Mouse (Mus musculus) fibroblast of lung, adult 2 months (primary cell): Measurements from ENCODE around the gene Nucks1.

Experiments used
- DNase-seq: peaks from one replicate; pipeline ENCODE4 v3.0.0-alpha.2; 2011; ENCODE audit warnings: low read depth

Nucks1 gene

DNA sequence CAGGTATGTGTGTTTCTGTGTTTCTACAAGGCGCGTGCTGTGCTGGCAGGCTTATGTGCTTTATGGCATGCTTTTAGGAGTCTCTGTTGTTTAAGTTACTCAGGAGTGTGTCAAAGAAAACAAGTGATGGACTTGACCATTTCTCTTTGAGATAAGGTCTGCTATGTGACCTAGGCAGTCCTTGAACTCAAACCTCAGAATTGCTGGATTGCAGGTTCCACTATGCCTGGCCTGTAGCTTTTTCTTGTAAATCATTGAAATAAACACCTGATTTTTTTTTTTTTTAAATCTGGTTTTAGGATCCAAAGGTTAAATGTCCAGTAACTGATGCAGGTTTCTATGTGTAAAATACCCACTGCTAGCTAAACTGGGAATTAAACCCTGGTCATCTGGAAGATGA is 8.7 kb downstream of the Nucks1 start:
- DNase-seq, result no peak

DNA sequence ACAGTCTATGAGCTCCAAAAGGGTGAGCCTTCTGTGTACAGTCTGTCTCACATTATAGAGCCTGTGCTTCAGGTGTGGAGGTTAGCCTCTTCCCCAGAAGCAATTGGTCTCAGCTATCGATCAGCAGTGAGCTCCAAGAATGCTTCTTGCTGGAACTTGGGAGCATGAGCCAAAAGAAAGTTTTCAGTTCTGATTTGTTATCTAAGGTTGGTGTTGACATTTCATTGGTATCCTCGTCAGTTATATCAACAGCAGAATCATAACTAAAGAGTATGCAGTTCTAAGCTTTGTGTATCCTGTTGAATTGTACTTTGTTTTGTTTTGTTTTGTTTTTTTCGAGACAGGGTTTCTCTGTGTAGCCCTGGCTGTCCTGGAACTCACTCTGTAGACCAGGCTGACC is 11.8 kb downstream of the Nucks1 start:
- no peak for DNase-seq

DNA sequence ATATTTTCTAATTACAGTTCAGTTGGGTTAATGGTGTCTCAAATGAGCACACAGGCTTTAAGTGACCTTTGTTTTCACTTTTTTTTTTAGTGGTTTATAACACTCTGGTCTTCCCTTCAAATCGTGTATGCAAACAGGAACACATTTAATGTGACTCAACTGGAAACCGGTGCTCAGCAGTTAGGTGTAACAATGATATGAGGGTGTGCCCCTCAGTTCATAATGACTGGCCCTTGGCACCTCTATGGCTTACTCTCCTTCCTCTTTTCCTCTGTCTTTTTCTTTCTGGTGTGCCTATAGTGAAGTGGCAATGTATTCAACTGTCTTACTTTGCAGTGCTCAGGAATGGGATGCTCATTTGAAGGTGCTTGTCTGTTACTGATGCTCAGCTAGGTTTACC is 23.1 kb downstream of the Nucks1 start:
- no peak for DNase-seq

DNA sequence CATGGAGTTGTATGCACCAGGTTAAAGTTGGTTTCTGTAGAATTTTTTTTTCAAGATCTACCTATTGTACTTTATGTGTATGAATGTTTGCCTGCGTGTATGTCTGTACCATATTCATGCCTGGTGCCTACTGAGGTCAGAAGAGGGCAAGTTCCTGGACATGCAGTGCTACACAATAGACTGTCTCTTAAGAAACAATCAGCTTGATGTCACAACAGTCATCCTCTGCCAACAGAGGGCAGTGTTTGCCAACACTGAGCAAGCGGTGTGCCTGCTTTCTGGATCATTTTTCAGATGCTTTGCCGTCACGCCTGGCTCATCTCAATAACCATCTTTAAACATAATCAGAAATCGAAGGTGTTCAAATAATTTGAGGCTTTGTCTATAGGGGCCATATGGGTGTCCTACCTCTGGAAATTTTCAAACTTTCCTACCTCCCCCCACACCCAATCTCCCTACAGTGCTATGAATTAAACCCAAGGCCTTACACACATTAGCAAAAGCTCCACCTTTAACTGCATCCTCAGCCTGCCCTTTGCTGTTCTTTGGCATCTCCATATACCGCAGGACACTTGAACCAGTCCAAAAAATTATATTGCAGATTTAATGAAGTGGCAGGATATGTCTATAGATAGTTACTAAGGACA is 27.4 kb downstream of the Nucks1 start:
- DNase-seq, result peak; percentile 27

DNA sequence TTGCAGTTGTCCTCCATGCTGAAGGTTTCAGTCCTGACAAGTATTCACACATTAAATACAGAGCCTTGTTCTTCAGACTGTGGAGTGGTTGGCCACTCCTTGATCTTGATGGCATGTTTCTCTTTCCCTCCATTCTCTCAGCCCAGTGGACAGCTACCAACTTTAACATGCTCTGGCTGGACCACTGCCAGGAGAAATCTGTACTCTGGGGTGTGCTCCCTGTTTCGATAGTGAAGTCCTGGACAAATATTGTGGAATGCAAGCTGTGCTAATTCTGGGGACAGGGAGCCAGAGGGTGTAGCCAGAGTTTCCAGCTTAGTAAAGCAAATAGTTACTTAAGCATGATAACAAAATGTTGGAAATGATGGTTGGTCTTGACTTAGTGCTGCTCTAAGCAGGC is 28.5 kb downstream of the Nucks1 start:
- no peak for DNase-seq

DNA sequence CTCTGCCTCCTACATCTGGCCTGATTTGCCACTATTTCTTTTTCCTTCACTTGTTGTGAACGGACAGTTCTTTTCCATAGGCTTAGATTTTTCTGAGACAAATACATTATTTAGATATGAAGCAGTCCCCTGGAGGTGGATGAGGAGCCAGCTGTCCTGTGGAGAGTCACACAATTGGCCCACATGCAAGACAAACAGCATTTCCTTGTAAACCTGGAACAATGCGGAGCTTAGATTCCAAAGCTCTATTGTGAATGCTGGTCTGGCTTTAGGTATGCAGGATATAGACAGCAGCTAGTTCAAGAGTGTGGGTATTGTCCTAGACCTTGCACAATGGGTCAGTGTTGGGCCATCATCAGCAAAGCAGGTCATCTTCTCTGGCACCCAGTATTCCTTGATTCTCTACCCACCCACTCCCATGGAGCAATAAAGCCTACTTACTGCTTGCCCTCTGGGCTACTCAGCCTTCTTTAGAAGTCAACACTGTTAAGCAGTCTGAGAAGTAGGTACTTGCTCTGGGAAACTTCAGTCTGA is 30.4 kb downstream of the Nucks1 start:
- no peak for DNase-seq

DNA sequence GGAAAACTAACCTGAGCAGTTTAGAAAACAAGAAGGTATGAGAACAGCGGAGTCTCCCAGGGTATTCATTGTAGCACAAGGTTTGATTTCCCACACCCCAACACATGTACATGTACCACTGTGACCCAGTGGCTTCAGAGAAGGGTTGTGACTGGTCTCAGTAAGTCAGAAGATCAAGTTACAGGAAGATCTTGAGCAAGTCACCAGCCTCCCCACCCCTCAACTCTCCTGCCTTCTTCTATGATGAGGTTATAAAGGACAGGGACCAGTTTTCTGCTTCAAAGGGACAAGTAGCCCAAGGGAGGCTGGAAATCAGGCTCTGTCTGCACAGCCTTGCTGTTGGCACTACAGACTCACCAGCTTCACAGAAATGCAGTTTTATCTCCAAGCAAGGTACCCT is 31.2 kb downstream of the Nucks1 start:
- no peak for DNase-seq

DNA sequence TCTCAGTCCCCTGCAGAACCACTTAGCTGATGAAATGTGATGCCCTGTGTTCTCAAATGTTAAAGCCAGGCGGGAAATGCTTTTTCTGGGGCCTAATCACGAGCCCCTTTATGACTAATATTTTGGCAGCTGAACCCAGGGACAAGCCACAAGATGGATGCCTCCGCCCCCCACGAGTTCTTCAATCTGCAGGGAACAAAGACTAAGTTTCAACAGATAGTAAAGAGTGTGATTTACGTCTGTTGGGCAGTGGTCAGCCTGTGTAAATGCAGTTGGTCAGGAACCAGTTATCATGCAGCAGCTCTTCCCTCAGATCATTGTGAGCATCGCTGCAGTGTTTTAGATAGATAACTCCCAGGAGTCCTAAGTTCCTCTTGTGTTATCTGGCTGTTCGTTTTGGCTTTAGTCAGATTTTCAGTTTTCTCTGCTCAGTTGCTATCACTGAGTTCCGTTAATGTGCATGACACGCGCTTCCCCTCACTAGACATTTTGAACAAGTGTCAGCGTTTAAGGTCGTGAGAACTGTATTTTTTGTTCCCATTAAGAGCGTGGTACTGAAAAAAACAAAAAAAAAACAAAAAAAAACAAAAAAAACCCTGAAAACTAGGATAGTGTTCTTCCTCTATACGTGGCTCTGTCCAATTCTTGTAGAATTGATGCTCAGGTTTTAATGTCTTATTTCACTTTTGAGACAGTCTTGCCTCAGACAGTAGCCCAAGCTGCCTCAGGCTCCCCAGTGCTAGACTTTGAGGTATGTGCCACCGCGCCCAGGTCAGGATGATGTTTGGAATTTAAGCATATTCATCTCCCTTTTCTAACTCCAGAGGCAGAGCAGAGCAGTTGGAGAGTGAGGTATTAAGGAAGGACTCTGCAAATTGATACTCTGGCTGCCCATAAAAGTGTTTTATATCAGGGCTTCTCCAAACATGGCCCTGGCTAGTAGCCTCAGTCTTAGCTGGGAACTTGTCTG is 32.6 kb downstream of the Nucks1 start:
- peak; percentile 29 for DNase-seq

DNA sequence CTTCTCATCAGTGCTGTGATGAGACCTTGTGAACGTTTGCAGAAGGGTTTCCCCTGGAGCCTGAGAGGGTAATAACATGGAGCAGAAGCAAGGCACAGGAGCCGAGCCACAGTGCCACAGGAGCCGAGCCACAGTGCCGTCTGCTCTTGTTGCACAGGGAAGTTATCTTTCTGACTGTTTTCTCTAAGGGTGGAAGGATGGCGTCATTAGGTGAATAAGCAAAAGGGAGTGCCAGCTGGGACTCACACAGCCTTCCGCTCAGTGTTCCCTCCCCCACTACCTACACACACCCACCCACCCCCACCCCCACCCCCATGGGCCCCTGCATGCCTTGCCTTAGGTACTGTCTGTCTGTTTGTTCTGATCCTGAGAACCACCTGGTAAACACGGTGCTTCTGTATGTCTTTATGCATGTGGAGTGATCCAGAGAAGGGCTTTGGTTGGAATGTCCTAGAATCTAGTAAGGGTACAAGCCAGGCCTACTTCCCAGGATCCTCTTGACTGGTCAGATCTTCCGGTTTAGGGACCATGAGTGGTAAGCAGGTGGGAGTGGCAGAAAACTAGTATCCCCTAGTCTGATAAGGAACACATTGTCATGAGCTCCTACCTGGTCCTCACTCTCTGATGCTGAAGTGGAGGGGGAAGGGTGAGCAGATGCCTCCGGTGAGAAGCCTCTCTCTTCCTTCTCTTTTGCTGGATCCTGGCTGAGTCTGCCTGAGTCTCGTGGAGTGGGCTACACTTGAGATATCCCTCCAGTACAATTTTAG is 35.5 kb downstream of the Nucks1 start:
- DNase-seq, result no peak

DNA sequence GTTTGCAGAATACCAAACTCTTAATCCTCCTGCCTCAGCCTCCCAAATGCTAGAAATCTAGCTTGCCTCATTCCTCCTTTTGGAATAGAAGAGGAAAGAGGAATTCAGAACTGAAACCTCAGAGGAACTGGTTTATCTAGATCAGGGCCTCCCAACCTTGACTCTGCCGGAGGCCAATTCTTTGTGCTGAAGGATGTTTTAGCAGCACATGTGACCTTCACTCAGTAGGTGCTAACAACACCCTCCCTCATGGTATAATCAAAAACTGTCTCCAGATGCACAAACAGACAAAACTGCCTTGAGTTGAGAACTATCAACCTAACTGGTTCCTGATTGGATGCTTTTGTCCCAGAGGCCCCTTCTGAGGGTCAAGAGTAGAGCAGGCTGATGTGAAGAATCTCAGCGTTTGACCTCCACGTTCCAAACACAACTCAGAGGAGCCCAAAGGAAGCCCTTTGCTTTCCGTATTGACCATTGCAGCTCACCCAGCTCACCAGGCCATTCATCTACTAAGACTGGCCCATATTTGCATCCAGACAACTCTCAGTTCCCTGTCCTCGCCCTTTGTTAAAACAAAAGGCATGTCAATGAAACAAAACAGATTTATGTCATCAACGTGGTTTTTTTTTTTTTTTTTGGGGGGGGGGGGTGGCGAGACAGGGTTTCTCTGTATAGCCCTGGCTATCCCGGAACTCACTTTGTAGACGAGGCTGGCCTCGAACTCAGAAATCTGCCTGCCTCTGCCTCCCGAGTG is 36.3 kb downstream of the Nucks1 start:
- DNase-seq, result no peak

DNA sequence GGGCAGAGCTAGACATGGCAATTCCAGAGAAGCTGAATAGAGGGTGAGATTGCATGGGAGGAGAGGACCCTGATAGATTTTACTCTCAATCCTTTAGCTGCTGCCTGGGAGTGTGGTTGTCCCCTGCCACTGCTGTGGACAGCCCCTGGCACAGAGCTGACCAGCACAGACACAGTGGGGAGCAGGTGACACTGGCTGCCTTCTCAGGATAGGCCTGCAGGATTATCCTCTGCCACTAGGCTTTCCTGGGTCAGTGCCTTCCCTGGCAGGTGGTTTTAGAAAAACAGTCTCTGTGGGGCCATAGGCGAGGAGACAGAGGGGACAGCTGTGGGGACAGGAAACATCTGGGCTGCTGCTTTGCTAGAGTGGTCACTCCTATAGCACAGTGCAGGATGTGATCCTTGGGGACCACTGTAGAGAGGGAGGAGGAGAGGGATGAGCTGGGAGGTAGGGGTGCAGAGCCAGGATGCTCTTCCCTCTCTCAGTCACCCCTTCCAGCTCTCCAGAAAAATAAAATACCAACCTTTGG is 37.7 kb downstream of the Nucks1 start:
- DNase-seq, result no peak

DNA sequence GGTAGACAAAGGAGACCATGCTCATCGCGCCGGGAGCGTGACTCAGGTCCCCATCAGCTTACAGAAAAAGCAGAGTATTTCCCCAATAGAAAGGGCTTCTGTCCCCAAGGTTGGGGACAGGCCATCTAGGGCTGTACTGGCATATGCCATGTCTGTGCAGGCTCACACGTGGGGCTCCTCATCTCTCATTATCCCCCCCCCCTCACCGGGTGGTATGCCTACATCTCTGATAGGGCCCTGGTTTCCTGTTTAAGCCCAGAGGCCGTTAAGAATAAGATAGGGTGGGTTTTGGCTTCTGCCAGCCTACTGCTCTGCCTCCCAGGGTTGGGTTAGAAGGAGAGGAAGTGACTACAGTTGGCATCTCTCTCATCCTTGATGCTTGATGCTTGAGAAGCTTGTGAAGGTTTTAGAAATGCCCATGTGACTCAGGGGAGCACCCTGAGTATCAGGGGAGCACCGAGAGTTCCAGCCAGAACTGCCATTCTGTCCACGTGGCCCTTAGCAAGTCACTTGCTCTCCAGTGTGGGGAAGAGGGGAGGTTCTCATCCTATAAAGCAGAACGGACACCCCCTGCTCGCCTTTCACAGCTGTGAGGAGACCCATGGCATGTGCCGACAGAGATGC is 44.0 kb downstream of the Nucks1 start:
- DNase-seq, result no peak

DNA sequence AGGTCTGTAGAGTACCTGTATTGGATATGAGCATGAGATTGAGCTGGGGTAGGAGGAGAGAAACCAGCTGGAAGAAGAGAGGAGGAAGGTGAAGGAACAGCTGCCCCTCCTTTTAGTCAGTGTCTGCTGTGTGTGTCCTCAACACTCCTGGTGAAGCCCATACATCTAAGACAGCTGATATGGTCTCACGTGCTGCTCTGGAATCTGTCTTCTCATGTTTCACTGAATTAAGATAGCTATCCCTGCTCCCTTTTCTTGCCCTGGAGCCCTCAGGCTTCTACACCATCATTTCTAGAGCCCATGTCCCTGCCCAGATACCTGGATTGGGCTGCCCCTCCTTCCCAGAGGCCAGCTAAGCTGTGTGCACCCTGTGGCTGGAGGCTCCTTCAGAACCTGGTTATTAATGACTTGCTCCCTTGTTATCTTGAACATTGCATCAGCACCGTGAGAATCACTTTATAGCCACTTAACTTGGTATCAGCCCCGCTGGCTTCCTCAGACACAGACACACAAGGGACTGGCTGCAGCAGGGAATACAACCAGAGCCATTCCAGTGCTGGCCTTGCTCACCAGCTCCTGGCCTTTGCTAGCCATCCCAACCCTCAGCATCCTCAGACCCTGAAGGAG is 44.9 kb downstream of the Nucks1 start:
- no peak for DNase-seq

DNA sequence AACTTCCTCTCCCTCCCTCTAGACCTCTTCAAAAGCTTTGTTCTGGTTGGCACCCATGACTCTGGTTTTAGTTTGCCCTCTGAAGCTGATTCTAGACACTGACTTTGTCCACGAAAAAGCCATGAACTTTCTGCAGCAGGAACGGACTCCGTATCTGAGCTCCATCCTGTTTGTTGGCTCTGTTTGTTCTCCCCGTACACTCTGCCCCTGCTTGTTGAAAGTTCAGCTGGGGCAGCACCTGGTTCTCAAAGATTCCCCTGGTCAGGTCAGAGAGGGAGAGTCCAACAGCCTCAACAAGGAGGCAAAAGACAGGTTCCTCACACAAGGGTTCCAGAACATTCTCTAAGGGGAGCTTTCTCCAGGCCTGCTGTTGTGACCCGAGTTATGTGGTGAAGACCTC is 47.1 kb downstream of the Nucks1 start:
- no peak for DNase-seq

DNA sequence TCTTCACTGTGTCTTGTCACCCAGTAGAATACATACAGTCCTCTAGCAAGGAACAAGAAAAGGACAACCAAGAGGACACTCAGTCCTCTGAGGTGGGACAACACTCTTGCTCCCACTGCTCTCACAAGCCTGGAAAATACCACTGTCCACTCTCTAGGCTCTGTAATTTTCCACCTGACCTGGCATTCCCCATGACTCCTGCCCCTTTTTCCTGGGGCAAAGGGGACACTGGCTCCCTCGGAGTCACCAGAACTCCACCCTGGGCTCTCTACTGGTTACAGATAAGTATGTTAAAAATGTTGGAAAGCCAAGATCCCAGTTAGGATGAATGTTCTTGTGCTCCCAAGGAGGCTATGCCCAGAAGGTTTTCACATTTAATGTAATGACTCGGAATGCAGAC is 50.7 kb downstream of the Nucks1 start:
- no peak for DNase-seq

DNA sequence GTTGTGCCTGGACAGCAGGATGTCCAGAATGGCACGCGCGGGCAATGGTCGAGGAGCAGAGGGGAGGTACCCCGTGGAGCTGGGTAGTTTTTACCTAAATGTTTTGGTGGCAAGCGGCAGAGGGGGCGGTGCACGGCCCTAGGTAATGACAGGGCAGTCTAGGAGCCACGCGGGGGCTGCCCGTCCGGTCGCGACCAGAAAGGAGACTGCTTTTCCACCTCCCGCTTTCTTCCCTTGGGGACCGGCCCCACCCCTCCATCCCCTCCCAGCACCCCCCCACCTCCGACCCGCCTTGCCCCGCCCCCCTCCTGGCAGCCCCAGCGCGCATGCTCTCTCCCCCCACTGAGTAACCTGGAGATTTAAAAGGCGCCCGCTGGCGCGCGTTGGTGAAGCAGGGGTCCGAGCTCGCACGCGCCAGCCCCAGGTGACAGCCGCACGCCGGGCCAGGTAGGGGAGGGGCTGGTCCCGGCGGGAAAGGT is 52.3 kb downstream of the Nucks1 start, which contains the start of gene Slc45a3:
Slc45a3 (plus strand) TSS at position 362 of the 479 bp plus-strand sequence.
- no peak for DNase-seq

DNA sequence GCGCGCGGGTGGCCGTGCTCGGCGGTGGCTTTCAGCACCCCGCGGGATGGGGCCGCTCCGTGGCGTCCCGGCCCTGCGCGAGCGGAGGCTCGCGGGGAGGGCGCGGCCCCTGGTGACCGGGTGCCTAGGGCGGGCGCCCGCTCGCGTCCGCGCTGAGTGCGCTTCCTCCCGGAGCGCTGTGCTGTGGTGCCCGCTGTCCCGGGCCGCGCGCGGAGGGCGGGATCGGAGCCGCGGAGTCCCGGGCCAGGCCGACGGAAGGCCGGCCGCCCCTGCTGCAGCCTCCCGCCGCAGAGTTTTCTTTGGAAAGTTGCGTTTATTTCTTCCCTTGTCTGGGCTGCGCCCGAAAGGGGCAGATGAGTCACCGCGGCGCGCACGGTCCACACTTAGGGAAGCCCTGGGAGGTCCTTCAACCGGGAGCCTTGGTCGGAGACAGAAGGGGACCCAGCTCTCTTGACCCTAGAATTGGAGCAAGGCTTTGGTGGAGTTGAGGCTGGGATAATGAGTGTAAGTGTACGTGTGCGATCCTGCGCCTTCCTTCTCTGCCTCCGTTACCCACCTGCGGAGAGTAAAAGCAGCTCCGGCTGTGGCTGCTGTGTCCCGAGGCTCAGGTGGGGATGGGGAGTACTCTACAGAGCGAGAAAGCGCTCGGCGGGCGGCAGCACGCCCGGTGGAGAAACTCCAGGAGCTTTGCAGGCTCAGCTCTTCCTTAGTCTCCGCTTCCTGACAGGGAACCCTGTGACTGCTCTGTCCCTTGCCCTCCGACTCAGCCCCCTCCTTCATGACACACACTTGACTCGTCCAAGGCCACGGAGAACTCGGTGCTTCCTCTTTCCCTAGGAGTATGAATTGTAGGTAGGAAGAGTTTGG is 53.0 kb downstream of the Nucks1 start:
- no peak for DNase-seq

DNA sequence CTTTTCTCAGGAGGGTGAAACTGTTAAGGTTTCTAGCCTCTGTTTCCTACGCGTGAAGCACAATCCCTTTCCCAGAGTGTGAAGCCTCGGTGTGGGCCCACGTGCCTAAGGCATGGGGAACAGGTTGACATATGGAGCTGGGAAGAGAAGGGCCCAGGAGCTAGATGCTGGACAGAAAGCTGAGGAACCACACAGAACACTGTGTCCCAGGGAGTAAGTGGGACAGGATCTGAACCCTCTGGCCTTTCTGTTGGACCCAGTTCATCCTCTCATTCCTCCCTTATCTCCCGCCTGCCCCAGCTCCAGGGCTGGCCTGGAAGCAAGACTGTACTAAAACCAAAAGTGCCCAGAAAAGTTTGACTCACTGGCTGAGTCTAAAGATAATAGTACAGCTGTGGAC is 53.8 kb downstream of the Nucks1 start:
- DNase-seq, result no peak

DNA sequence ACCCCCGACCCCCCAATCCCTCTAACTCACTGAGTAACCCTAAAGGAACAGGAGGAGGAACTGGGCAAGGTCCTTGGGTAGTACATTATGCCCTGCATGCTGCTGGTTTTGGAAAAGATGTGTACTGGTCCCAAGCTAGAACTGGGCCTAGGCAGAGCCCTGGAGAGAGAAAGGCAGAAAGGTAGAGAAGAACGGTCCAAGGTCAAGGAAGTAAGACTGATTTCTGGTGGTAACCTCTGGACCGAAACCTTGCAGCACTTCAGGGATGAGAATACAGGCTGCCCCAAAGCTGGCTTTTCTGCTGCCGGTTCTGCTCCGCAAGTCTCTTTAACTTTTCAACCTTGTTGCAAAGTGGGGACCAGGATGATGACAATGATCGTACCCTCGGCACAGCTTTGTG is 54.2 kb downstream of the Nucks1 start:
- no peak for DNase-seq
